Mouse (Mus musculus): Measurements from ENCODE around the gene Gm28897.
"Not testable (repeated sequence)": the region's sequence is repeated elsewhere in the genome, so short reads cannot be mapped to it uniquely, and the experiment has no call there.

The Gm28897 gene

GRCm38 (mm10) chrY:80926695-80927094, at the start of gene Gm28897:
Gene Gm28897, plus strand, starts transcription at chrY:80926995.
- not testable (repeated sequence) for DNase-seq (ENCODE audit: low read depth, low spot score)

All from CD4-positive, CD25-positive, alpha-beta regulatory T cell, adult 2 months (primary cell).